Mouse (Mus musculus) olfactory bulb, adult 2 months (tissue): ENCODE data around the gene Sept12.

Experiments
- CTCF ChIP-seq: fragments of 200-500 bp; IDR thresholded peaks from 2 replicates; pipeline ENCODE4 v1.5.1; 2012; ENCODE audit warnings: low read depth, mild to moderate bottlenecking, low read length, moderate library complexity; ENCODE audit not compliant: insufficient read depth
- POLR2A ChIP-seq: fragments of 200-500 bp; IDR thresholded peaks from 2 replicates; pipeline ENCODE4 v1.6.1; 2012; ENCODE audit warnings: mild to moderate bottlenecking, low read depth, low read length, moderate library complexity; ENCODE audit not compliant: insufficient read depth

DNA sequence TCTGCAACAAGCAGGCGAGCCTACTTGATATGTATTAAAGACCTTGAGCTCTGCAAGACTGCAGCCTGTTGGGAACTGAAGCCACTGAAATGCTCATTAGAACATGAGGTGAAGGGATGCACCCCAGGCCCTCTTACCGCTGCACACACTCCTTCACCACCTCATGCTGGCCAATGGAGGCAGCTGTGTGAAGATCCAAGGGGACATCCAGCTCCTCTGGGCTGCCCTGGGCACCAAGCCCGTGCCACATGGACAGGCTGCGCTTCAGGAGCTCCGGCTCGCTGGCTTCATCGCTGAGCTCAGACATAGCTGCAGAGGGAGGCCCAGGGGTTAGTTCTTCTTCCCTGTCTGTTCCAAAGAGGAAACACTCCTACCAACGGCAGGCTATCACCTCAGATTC, 37.4 kb downstream of the Sept12 start:
- TF ChIP-seq CTCF, result no peak
- no peak for TF ChIP-seq POLR2A
